Mouse (Mus musculus) heart, embryonic 11.5 days (tissue): ENCODE data around the gene Eef2k. TPM values are rescaled to one million over a fixed set of nuclear protein-coding genes. Genes with fewer than 3 reads are reported as not detected.
"Not testable (repeated sequence)": the region's sequence is repeated elsewhere in the genome, so short reads cannot be mapped to it uniquely, and the experiment has no call there.

ENCODE experiments used
- ATAC-seq: fragments of 200-750 bp; cut with Nextera tagmentation; replicated peaks from 2 replicates; pipeline ENCODE4 v1.8.0; 2017; ENCODE audit warnings: moderate library complexity; ENCODE audit not compliant: insufficient number of reproducible peaks, low FRiP score, low TSS enrichment
- H3K27ac ChIP-seq: fragments of 300-500 bp; sonication (generic); 2 replicates; pipeline ENCODE4 v1.5.1; 2014; ENCODE audit warnings: mild to moderate bottlenecking, low read depth, low read length
- H3K27me3 ChIP-seq: fragments of 300-500 bp; sonication (generic); 2 replicates; pipeline ENCODE4 v1.6.1; 2014; ENCODE audit warnings: mild to moderate bottlenecking, low read length, mixed read lengths; ENCODE audit not compliant: control insufficient read depth, insufficient read depth
- H3K36me3 ChIP-seq: fragments of 300-500 bp; sonication (generic); 2 replicates; pipeline ENCODE4 v1.6.1; 2014; ENCODE audit warnings: mild to moderate bottlenecking, low read length, moderate library complexity, mixed read lengths; ENCODE audit not compliant: control insufficient read depth, insufficient read depth
- H3K4me1 ChIP-seq: fragments of 300-500 bp; sonication (generic); 2 replicates; pipeline ENCODE4 v1.6.1; 2014; ENCODE audit warnings: low read length; ENCODE audit not compliant: control insufficient read depth, insufficient read depth
- H3K4me2 ChIP-seq: fragments of 300-500 bp; sonication (generic); 2 replicates; pipeline ENCODE4 v1.6.1; 2014; ENCODE audit warnings: mild to moderate bottlenecking, moderate library complexity
- H3K4me3 ChIP-seq: fragments of 300-500 bp; sonication (generic); 2 replicates; pipeline ENCODE4 v1.5.1; 2014; ENCODE audit warnings: low read depth, low read length
- H3K9ac ChIP-seq: fragments of 300-500 bp; sonication (generic); 2 replicates; pipeline ENCODE4 v1.6.1; 2014; ENCODE audit warnings: mild to moderate bottlenecking, low read depth, low read length, moderate library complexity
- H3K9me3 ChIP-seq: fragments of 300-500 bp; sonication (generic); replicated peaks from 2 replicates; pipeline ENCODE4 v1.6.1; 2016; ENCODE audit warnings: low read length; ENCODE audit not compliant: control insufficient read depth
- WGBS: fragments of 180-500 bp; shearing (Covaris S2); extraction: QIAGEN DNeasy Blood & Tissue Kit; methylation state at CpG from one replicate; pipeline ENCODE4 v1.1.7; 2014; ENCODE audit not compliant: insufficient replicate concordance; 5-methylcytosine and 5-hydroxymethylcytosine counted together
- polyA plus RNA-seq: library from polyadenylated mRNA; unstranded; fragments of >200 nt; fragmentation: Nextera tagmentation; extraction: Ambion mirVana; gene quantifications from 2 replicates; pipeline ENCODE4 v1.2.1, GENCODE M21; 2014

The Eef2k gene
- polyA plus RNA-seq, 1 experiment from 2014 or later = 5.0 TPM

DNA sequence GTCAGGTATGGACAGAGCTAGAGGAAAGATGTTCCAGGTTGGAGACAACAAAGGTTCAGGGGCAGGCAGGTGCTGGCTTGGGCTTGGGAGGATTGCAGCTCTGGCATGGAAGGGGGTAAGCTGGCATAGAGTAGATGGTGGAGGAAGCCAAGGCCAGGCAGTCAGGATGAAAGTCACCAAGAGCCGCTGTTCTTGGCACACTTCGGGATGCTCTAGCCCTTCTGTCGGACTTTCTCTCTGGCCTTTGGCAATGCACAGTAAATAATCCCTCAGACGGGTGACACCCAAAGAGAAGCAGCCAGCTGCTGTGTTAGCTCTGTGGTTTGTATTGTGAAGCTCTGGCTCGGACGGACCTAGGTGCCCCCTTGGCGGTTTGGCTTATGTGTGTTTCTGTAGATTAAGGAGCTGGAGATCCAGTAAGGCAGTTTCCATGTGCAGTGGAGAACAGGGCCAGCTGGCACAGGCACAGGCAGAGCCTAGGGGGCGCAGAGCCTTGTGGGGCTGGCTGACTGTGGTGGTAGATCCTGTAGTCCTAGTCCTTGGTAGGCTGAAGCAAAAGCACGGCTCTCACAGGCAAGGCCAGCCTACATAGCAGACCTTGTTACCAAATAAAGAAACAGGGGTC is 55.2 kb downstream of the Eef2k start:
- Histone ChIP-seq H3K27ac (no peak overlapping the region), H3K4me1 (no peaks in the 10 kb centered on the region), H3K4me2 (no peak overlapping the region), H3K9ac (no peak overlapping the region), H3K27me3 (no peaks in the 10 kb centered on the region), H3K9me3 (no peaks in the 10 kb centered on the region), H3K36me3 (0 out of 2 replicates have a peak, but pooled peaks cover 2% of the 10 kb centered on the region), H3K4me3 (no peak overlapping the region)
- 76% methylated on average over 9 of the region's 9 CpGs for WGBS
- ATAC-seq = no peak

DNA sequence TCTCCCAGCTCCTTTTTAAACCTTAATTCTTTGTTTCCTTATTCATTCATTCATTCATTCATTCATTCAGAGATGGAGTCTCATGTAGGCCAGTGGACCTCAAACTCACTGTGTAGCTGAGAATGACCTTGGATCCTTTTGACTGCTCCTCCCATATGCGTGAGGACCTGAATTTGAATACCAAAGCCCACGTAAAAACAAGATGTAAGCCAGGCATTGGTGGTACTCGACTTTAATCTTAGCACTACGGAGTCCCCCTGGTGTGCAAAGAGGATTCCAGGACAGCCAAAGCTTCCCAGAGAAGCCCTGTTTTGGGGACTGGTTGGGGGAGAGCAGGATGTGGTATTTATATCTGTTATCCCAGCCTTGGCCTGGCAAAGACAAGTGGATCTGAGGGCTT is 57.6 kb downstream of the Eef2k start:
- peaks cover 5% of the 10 kb centered on the region; the same call in 1 of the 2 replicates for H3K36me3 ChIP-seq
- no peak for ATAC-seq
- H3K27me3 ChIP-seq = no peaks in the 10 kb centered on the region
- no peak overlapping the region for H3K4me2 ChIP-seq
- 51% methylated on average over 4 of the region's 4 CpGs for WGBS
- no peak overlapping the region for H3K4me3 ChIP-seq
- H3K9me3 ChIP-seq = no peaks in the 10 kb centered on the region
- no peak overlapping the region for H3K9ac ChIP-seq
- no peak overlapping the region for H3K27ac ChIP-seq
- H3K4me1 ChIP-seq = no peaks in the 10 kb centered on the region

DNA sequence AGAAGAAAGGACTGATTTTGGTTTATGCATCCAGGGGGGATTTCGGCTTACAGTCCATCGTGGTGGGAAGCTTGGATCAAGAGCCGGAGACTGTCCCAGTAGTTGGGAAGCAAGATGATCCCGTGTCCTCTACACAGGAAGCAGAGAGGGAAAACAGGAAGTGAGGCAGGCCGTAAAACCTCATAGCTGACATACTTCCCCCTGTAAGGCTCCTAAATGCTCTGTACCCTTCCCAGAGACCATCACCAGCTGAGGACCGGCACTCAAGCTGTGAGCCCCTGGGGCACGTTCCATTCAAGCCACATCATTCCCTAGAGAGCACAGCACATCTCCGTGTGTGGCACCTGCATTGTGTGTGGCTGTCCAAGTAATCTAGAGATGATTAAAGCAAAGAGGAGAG is 59.1 kb downstream of the Eef2k start:
- ATAC-seq = no peak
- H3K9ac ChIP-seq = no peak overlapping the region
- H3K27me3 ChIP-seq = no peaks in the 10 kb centered on the region
- no peak overlapping the region for H3K27ac ChIP-seq
- no peaks in the 10 kb centered on the region for H3K9me3 ChIP-seq
- H3K36me3 ChIP-seq = peaks cover 5% of the 10 kb centered on the region; the same call in 1 of the 2 replicates
- no peak overlapping the region for H3K4me3 ChIP-seq
- WGBS = 59% methylated on average over 8 of the region's 8 CpGs
- no peaks in the 10 kb centered on the region for H3K4me1 ChIP-seq
- no peak overlapping the region for H3K4me2 ChIP-seq

DNA sequence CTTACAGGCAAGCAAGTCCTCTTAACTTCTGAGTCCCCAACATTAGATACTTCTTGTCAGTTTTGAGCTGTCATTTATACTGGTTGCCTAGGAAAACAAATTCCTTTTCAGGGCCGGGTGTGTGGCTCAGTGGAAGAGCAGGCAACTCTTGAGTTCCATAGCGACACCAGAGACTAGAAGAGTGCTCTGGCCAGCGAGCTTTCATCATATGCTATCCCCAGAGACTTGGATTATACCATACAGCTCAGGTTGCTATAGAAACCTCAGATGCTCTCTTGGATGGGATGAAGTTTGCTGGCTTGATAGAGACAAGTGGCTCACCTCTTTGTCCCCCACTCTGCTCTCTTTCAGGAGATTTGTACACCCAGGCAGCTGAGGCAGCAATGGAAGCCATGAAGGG is 60.3 kb downstream of the Eef2k start:
- Histone ChIP-seq H3K4me1 (no peaks in the 10 kb centered on the region), H3K27me3 (no peaks in the 10 kb centered on the region), H3K4me3 (no peak overlapping the region), H3K27ac (no peak overlapping the region), H3K4me2 (no peak overlapping the region), H3K9me3 (no peaks in the 10 kb centered on the region), H3K36me3 (peaks cover 5% of the 10 kb centered on the region; the same call in 1 of the 2 replicates), H3K9ac (no peak overlapping the region)
- no peak for ATAC-seq
- 52% methylated on average over 3 of the region's 3 CpGs for WGBS

DNA sequence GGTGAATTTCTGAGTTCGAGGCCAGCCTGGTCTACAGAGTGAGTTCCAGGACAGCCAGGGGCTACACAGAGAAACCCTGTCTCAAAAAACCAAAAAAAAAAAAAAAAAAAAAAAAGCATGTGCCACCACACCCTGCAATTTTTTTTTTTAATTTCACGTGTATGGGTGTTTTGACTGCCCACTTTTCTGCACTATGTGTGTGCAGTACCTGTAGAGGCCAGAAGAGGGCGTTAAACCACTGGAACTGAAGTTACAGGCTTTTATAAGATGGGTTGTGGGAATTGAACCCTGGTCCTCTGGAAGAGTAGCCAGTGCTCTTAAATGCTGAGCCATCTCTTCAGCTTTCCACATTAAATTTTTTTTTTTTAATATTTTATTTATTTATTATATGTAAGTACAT is 67.5 kb downstream of the Eef2k start:
- H3K4me3 ChIP-seq, H3K4me2 ChIP-seq, H3K27ac ChIP-seq, ATAC-seq, H3K27me3 ChIP-seq, H3K36me3 ChIP-seq, H3K9me3 ChIP-seq, H3K9ac ChIP-seq, H3K4me1 ChIP-seq: not testable (repeated sequence)
- WGBS = 69% methylated on average over 3 of the region's 3 CpGs

DNA sequence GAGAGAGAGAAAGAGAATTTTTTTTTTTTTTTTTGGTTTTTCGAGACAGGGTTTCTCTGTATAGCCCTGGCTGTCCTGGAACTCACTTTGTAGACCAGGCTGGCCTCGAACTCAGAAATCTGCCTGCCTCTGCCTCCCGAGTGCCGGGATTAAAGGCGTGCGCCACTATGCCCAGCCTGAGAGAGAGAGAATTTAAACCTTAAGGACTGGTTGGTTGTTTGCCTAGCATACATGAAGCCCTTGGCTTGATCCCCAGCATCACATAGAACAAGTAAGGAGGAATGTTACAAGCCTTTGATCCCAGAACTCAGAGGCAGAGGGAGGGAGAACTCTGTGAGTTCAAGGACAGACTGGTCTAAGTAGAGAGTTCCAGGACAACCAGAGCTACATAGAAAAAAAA is 68.6 kb downstream of the Eef2k start:
- not testable (repeated sequence) for H3K4me1 ChIP-seq, H3K9ac ChIP-seq, H3K36me3 ChIP-seq, H3K27me3 ChIP-seq, H3K4me2 ChIP-seq, H3K27ac ChIP-seq, ATAC-seq, H3K9me3 ChIP-seq, H3K4me3 ChIP-seq
- WGBS = 83% methylated on average over 6 of the region's 6 CpGs

DNA sequence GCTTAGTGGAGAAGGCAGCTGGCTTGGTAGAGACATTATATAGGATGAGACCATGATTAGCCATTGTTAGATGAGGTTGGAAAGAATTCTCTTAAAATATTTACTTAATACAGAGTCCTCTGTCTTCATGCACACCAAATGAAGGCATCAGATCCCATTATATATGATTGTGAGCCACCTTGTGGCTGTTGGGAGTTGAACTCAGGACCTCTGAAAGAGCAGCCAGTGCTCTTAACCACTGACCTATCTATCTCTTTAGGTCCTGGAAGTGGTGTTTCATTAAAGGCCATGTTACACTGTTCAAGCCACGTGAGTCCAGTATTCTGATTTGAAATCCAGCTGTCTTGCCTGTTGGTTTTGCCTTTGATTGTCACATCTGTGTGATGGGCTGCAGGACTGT is 70.7 kb downstream of the Eef2k start:
- 44% methylated on average over 1 of the region's 1 CpGs for WGBS
- no peaks in the 10 kb centered on the region for H3K4me1 ChIP-seq
- ATAC-seq = no peak
- H3K36me3 ChIP-seq = no peaks in the 10 kb centered on the region
- H3K27me3 ChIP-seq = no peaks in the 10 kb centered on the region
- H3K27ac ChIP-seq = no peak overlapping the region
- H3K4me2 ChIP-seq = no peak overlapping the region
- H3K4me3 ChIP-seq = no peak overlapping the region
- no peak overlapping the region for H3K9ac ChIP-seq
- no peaks in the 10 kb centered on the region for H3K9me3 ChIP-seq

DNA sequence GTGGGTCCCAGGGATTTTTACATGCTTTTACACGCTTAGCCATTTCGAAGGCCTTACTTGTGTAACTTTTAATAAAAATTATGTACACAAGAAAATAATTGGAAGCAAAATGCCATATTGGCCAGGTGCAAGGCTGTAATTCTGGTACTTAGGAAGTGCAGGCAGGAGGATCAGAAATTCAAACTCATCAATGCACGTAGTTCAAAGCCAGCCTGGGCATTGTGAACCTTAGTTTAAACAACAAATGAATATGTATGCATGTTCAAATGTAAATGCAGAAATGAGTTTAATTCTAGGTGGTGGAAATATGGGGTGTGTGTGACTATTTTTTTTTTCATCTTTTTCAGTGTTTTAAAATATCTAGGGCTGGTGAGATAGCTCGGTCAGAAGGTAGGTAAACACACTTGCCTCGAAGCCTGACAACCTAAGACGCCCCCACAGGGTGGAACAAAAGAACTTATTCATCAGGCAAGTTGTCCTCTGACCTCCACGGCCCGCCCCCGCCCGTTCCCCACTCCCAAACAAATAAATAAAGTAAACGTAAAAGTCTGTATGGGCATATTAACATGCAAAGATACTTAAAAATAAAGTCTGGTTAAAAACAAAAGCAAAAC is 73.7 kb downstream of the Eef2k start:
- no peak for ATAC-seq
- H3K36me3 ChIP-seq = no peaks in the 10 kb centered on the region
- peaks cover 3% of the 10 kb centered on the region; the same call in 1 of the 2 replicates for H3K4me1 ChIP-seq
- no peak overlapping the region for H3K27ac ChIP-seq
- H3K9ac ChIP-seq = no peak overlapping the region
- no peak overlapping the region for H3K4me3 ChIP-seq
- no peak overlapping the region for H3K4me2 ChIP-seq
- H3K27me3 ChIP-seq = no peaks in the 10 kb centered on the region
- WGBS = 35% methylated on average over 11 of the region's 11 CpGs
- no peaks in the 10 kb centered on the region for H3K9me3 ChIP-seq

DNA sequence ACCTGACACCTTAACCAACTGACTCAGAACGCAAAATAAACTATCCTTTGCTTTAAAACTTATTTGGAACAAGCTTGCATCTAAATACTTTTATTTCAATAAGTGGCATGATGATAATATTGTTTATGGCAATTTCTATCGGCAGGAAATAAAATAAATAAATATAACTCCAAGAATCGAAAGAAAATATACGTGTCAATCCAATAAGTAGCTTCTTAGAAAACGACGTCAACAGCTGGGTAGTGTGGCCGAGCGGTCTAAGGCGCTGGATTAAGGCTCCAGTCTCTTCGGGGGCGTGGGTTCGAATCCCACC is 74.6 kb downstream of the Eef2k start:
- no peak overlapping the region for H3K27ac ChIP-seq
- no peaks in the 10 kb centered on the region for H3K27me3 ChIP-seq
- ATAC-seq = peak; percentile 84; the same call in 1 of the 2 replicates
- no peaks in the 10 kb centered on the region for H3K9me3 ChIP-seq
- peak overlapping the region; percentile 47 for H3K4me2 ChIP-seq
- H3K4me1 ChIP-seq = peaks cover 3% of the 10 kb centered on the region; the same call in 1 of the 2 replicates
- no peak overlapping the region for H3K9ac ChIP-seq
- H3K36me3 ChIP-seq = no peaks in the 10 kb centered on the region
- WGBS = 10% methylated on average over 12 of the region's 12 CpGs
- H3K4me3 ChIP-seq = peak overlapping the region; percentile 97
